Mouse (Mus musculus) lung, adult 18-20 months (tissue): Measurements from ENCODE around the gene Kmt5c.

Experiments used
- DNase-seq, 2 experiments: peaks; one replicate each; pipeline ENCODE4 v3.0.0; 2022; ENCODE audit warnings: mixed read lengths in 2 of 2

The Kmt5c gene

DNA sequence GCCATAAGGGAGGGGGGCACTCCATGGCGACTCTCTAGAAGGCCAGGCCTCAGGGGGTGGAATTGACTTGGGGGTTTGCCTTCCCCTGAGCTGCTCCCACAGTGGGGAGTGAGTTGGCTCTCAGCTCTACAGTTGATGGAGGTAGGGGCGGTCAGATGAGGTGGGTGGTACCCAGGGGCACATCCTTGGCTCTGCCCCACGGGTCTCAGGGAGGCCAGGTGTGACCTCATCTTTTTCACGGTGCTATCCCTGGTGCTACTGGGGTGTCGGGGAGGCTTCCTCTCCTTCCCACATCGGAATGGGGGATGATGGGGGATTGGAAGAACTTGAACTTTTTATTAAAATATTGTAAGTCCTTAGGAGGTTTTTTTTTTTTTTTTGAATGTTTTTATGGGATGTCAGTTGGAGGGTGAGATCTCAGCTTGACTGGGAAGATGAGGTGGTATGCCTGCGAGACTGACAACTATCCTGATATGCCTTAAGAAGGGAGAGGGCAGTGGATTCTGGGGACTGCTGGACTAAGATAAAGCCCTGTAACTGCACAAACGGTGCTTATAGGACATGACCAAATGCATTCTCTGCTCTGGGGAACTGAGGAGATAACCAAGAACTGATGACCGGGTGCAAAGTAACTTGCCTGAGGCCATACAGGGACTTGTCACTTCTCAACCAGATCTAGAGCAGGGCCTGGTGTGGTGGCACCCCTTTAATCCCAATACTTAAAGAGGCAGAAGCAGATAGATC is 7.4 kb downstream of the Kmt5c start:
- DNase-seq: no peak

DNA sequence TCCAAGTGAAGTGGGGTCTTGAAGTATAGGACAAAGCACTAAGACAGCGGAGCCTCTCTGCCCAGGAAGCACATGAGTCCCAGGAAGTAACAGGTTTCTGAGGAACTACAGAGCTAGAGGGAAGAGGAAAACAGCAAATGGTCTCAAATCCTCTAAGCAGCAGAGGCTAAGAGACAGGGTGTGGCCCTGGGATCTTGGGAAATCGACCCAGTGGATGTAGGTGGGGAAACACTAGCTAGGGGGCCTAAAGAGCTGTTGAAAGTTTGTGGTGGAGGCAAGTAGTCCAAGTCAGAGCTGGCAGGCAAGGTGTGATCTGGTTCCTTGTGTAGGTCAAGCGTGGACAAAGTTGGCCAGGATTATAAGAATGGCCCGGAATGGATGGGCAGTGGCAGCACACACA is 8.4 kb downstream of the Kmt5c start:
- DNase-seq: no peak

DNA sequence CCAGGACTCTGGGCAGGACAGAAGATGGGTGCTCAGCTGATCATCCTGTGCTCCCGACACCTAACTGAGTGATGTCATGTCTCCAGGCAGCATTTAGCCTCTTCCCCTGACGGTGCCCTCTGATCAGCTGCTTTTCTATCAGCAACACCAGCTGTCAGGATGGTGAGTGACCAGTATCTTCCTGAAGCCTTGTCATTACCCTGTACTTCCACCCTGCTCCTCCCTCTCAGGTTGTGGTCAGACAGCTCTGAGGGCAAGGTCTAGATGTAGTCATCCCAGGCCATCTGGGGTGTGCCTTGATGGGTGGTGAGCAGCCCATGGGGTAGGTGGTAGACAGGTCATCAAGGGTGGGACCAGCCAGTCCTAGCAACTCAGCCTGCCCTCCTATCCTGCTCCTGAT is 9.3 kb downstream of the Kmt5c start:
- DNase-seq: no peak

DNA sequence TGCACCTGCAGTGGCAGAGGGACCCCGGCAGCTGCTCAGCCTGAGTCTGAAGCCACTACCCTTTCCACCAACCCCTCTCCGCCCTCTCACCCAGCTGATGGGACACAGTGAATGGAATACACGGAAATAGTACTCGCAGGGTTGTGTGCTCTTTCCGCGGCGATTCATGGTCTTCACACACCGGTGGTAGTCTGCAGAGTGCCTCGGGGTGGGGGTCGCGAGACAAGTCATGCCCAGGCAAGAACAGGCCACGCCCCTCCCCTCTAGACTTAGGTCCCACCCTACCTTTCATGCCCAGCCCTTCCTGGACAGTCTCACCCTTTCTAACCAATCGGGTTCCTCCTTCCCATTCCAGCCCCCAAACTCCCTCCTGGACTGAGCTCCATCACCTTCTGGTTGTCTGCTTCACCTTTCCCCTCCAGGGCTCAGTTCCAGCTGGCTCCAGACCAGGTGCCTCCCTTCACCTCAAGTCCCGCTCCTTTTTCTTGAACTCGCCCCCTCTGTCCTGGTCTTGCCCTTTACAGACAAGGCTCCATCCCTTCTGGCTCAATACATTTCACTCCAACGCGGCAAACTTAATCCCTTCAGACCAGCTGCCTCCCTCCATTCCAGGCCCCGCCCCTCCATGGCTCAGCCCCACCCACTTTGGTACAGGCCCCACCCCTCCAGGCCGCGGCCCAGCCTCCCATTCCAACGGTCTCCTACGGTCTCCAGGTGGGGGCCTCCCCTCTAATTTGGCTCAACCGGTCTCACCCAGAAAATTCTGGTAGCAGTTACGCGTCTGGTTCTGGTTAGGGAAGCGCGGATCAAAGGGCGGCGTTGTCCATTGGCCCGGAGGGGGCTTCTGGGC is 12.3 kb downstream of the Kmt5c start:
- peak; percentile 30 to 48 for DNase-seq

DNA sequence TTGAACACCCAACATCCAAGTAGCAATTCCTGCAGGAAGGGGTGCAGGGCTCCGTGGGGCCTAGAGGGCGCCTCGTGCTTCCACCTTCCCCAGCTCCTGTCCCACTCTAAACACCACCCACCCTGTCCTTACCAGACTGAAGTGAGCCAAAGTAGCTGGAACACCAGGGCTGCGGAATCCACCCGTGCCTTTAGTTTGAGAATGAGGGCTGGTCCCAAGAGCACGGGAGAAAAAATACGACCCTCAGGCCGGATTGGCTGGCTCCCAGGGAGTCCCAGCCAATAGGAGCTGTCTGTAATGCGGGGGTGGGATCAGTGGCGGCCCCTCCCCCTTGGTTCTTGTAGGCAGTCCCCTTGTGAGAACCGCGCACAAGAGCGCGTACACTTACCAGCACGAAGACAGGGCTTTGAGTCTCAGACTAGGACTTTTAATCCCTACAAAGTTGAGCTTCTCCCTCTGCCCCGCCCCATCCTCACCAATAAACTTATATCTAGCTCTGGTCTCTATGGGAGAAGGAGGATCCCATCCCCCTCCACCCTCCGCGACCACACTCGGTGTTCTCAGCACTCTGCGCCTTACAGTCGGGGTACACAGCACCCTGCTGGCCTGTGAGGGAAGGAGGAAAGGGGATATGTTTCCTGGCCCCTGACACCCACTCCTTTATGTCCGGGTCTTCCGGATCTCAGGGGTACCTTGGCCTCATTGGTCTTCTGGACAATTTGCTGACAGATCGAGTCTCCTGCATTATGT is 13.1 kb downstream of the Kmt5c start, which contains the start of gene Cox6b2:
TSS of gene Cox6b2 (minus strand) at position 274 of the 750 bp plus-strand sequence.
- DNase-seq: peak; percentile 82 to 86

DNA sequence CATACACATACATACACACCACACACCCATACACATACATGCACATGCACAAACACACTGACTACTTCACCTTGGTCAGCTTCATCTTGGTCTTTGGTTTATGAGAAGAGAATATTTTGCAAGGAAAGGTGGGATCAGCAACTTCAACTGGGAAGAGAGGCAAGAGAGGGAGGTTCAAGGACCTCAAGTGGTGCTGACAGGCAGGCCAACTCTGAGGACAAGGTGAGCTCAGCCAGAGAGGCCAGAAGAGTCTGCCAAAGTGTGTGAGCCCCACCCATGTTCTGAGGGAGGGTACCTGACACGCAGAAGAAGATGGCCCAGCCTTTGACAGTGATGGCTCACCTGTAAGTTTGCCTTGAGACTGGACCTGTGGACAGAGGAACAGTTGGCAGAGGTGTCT is 19.8 kb downstream of the Kmt5c start:
- DNase-seq: peak in 1 of 2 experiments; percentile 27

DNA sequence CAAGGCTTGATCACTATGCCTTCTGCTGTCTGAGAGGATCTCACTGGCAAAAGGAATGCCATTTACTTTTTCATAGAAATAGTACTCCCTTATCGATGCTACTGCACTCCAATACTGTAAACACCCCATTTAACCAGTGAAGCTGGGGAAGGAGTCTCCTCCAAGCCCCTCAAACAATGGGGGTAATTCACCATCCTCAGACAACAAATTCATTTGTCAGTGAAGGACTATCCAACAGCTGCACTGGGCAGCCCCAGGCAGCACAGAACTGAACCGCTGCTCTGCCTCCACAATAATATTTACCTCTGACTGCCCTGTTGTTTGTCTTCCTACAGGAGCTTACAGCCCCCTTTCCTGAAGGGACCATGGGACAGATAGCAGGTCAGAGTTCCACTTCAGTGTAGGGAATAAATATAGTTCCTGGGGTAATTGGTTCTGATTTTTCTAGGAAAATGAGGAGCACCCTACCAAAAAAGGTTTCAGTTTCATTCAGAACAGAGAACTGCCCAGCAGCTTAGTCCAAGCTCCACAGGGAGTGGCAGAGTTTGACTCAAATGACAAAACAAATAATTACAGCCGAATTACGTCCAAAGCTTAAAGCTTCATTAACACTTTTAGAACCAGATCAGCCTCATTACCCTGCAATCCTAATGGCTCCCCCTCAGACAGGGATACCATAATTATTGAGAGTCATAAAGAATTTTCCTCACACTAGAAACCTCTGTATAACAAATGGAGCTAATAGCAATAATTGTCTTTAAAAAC is 25.2 kb downstream of the Kmt5c start:
- DNase-seq: no peak

DNA sequence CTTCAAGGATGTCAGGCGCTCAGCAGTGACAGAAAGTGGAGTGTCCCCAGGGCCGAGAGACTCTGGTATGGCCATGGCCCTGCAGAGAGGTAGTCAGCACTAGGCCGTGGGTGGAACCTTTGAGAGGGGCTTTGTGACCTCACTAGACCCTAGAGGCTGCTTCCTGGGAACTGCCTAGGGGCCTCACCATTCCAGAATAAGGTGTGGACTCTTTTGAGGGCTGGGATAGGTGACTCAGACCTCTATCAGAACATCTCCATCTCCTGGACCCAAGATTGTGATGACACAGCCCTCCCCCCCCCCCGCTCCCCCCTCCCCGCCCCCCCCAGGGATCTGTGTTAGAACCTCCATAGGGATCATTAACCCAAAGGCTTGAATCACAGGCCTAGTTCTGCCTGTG is 31.3 kb downstream of the Kmt5c start, which contains the start of gene Fam71e2:
TSS of gene Fam71e2 (minus strand) at position 101 of the 400 bp plus-strand sequence.
- DNase-seq: no peak

DNA sequence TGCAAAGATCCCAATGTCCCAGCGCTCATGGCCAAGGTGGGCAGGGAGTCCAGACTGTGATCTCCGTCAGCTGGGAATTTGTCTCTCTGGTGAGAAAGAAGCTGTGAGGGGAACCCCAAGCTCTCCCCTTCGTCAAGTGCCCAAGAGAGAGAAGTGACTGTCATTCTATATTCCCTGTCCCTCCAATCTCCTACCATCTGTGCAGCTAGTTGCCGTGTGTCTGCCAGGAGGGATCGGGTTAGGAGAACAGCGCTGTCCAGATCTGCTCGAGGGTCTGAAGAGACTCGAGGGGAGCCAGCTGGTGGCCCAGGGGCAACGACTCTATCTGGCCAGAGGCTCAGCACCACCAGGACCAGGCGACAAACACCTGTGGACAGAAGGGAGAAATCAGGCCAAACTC is 36.2 kb downstream of the Kmt5c start:
- DNase-seq: no peak

DNA sequence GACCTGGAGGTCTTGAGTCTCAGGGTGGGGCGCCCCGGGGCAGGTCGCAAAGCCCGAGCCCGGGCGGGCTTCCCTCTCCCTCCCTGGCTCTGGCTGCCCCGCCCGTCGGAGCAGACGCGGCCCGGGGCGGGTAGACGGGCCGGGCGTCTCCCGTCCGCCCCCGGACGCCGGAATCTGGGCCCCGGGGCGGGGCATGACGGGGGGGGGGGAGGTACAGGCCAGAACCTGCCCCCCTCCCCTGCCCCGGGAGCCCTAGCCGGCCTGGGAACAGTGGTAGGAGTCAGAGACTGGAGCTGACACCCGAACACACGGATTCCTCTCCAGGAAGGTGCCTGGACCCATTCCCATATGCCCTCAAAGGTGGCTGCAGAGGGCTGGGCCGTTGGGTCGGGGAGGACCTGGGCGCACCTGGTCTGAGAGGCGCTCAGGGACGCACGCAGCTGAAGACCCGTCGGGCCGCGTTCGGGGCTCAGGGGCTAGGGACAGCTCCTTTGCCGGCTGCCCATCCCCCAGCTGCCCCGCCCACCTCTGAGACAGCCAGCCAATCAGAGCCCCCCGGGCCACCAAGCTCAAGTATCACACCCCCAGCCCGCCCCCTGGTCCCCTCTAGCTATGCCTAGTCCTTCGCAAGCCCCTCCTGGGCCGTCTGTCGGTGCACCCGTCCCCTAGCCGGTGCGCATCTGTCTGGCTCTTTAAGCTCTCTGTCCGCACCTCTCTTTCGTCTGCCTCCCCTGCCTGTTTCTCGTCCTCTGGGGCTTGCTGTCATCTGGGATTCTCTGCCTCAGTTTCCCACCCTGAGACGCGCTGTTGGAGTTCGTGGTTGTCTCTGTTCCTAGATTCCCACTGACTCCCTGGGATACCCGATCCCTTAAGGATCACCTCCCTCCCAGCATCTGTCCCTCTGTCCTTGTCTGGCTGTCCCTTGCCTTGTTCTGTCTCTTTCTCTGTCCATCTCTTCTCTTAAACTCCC is 37.2 kb downstream of the Kmt5c start:
- peak; percentile 56 to 65 for DNase-seq

DNA sequence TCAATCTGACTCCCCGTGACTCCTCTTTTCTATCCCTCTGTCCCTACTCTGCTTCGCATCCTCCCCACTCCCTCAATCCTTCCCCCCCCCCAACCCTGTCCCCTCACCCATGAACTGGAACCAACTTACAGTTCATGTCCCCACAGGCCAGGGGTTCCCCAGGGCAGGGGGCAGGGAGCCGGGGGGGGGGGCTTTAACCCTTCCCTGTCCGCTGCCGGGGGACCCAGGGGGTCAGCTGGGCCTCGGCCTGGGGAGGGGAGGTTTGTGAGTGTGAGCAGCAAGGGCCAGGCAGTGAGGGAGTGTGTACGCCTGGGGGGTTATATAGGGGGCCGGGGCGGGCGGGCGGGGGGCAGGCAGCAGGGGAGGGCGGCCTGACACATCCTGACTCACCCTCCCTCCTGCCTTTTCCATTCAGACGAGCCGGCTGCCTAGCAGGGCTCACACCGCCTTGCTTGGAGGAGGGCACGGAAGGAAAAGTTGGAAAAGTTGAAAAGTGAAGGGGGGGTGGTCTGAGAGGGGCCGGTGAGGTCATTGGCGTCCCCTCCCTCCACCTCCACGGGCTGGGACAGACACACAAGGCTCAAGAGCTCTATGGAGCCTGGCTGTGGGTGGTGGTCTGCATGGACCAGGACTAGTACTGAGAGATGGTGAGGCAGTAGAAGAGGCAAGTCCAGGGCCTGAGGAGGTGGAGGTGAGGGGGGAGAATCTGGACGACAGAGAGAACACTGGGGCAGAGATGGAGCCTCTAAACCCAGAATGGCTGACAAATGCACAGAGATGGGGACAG is 38.1 kb downstream of the Kmt5c start:
- no peak for DNase-seq

DNA sequence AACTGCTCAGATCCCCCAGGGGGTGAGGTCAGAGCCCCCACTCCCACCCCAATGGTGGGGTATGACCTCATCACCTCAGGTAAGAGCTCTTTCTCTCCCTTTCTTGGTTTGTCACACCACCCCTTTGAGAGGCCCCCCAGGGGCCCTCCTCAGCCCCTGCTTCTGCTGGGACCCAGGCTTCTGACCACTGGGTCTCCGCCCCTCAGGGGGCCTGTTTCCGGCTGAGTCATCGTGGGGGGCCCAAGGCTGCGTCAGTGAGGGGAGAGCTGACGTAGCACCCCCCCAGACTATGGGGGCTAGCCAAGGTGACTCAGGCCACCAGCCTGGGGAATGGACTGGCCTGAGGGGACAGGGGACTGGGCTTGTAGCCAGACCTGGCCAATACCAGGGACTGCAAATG is 40.0 kb downstream of the Kmt5c start:
- DNase-seq: no peak

DNA sequence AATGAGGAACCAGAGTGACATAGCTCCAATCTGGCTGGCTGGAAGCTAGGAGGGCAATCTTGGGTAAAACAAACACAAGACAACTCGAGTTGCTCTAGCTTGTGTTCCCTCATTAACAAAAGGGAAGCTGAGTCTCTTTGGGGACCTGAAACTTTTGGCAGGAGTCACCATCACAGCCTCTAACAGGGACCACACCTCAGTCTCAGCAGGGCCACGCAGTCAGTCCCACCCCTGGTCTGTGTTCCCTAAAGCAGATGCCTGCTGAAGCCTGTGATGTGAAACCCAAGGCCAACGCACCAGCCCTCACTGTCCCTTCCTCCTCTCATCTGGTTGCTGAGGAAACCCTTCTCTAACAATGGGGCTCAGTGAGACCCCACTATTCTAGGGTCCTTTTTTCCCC is 42.2 kb downstream of the Kmt5c start:
- DNase-seq: no peak

DNA sequence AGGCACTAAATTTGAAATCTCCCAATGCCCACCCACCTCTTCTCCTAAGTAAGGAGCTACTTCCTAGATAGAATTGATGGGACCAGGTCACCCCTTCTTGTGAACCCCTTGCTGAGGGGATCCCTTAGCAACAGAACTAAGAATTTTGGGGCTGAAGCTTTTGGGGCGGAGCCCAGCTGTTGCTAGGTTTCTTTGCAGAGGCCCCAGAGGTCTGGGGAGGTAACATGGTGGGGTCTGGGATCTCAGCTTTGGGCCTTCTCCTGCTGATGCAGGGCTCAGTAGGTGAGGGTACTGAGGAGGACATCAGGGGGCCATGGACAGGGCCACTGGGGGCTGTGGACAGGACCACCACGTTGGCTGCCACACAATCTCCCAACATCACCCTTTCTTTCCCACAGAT is 42.8 kb downstream of the Kmt5c start, which contains the start of the genes Il11 and Tmem190:
TSS of gene Il11 (minus strand) at position 101 of the 400 bp plus-strand sequence.
TSS of gene Tmem190 (plus strand) at position 179 of the 400 bp plus-strand sequence.
- DNase-seq: no peak

DNA sequence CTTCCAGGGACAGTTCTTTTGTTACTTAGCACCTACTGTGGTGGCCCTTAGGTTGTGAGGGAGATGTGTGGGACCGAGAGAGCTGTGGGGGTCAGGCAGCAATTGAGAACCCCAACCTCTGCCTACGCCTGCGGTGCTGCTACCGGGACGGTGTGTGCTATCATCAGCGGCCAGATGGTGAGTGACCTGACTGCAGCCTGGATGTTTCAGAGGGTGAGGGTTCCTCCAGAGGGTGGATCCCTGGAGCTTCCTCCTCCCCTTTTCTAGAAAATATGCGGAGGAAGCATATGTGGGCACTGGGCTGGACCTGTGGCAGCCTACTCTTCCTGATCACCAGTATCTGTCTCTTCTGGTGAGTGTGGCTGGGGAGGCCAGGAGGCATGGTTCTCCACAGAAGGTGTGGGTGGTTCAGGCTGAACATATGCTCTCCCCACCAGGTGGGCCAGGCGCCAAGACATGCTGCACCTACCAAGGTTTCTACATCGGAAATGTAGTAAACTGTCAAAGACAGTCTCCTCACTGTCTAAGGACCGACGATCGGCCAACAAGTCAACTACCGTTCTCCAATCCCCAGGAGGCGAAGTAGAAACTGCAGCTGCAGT is 43.9 kb downstream of the Kmt5c start:
- no peak for DNase-seq

DNA sequence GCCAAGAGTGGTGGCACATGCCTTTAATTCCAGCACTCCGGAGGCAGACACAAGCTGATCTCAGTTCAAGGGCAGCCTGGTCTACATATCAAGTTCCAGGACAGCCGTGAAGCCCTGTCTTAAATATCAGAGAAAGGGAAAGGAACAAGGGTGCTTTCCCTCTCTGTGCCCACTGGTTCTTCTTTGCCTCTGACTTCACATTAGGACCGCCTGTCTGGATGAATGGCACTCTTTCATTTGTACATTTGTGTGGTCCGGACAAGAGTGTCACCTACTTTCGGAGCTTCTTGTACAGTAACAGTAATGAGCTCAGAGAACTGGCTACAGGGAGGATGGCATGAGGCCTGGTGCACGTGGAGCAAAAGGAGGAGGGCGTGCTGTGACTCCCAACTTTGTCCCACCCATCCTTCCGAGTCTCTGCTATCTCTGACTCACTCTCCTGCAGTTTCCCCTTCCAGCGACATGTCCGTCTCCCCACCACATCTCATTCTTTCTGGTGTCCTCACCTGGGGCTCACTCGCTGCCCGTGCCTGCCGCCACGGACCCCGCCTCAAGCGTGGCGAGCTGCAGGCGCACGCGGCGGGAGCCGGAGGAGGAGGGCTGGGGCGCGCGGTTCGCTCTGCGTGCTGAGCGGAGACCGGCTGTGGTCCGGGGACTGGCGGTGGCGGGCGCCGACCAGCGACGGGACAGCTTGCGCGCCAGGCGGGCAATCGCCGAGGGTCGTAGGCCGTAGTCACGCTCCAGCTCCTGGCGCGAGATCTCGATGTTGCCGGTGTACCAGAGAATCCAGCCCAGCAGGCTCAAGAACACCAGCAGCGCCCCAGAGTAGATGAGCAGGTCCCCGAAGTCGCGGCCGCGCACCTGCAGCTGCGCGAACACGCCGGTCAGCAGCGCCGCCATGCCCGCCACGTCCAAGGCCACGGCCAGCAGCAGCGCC is 48.9 kb downstream of the Kmt5c start:
- peak; percentile 61 to 62 for DNase-seq

DNA sequence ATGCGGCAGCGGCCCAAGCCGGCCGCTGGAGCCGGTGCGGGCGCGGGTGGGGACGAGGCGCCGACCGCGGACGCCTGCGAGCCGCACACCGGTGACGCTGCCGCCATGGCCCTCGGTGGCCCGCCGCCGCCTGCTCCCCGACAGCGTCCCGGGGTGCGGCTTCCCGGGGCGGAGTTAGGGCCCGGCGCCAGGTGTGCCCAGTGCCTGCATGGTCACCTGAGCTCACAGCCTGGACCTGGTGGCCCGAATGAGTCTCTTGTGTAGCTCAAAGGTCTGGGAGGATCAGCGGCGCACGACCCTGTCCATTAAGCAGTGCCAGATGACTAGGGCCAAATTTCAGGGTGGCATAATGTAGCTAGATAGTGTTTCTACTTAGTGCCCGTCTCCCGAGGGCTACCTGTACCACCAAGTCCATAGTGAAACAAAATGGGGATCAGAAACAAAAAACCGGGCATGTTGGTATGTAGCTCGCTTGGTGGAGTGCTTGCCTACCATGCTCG is 49.6 kb downstream of the Kmt5c start, which contains the start of gene Tmem238:
TSS of gene Tmem238 (minus strand) at position 221 of the 500 bp plus-strand sequence.
- peak; percentile 85 to 87 for DNase-seq
